Mouse (Mus musculus): ENCODE measurements at regions not wholly inside any gene's neighbourhood (a gene's known extent, or its start where the extent isn't known, plus 50 kb on each side); places are given as distances from the start of the nearest gene placed in this dataset.

- DNase-seq (ENCODE audit: low spot score) (no peak), ATAC-seq (no peak)
- no peak overlapping the region for H3K4me2 ChIP-seq (ENCODE audit: low read length)
- H3K27me3 ChIP-seq (replicated peaks; ENCODE audit: control insufficient read depth, insufficient read depth, low read length) = no peaks in the 10 kb centered on the region
- H3K4me3 ChIP-seq (ENCODE audit: low read depth, low read length) = no peak overlapping the region
- H3K9ac ChIP-seq (ENCODE audit: low read length) = no peak overlapping the region
- no peaks in the 10 kb centered on the region for H3K4me1 ChIP-seq (ENCODE audit: control insufficient read depth, insufficient read depth, low read length)
- H3K36me3 ChIP-seq (ENCODE audit: control insufficient read depth, insufficient read depth, low read length) = no peaks in the 10 kb centered on the region
- WGBS = 76% methylated on average over 8 of the region's 8 CpGs
- no peak overlapping the region for H3K27ac ChIP-seq (ENCODE audit: low read depth, low read length)
- no peaks in the 10 kb centered on the region for H3K9me3 ChIP-seq (replicated peaks; ENCODE audit: control insufficient read depth, low read length)
Measured at GRCm38 (mm10) chr13:44615696-44616095, 113.6 kb upstream of the Jarid2 start.

- DNase-seq (ENCODE audit: low spot score) (no peak), ATAC-seq (no peak)
- H3K9me3 ChIP-seq (replicated peaks; ENCODE audit: control insufficient read depth, low read length) = no peaks in the 10 kb centered on the region
- no peak overlapping the region for H3K4me2 ChIP-seq (ENCODE audit: low read length)
- 87% methylated on average over 3 of the region's 3 CpGs for WGBS
- no peaks in the 10 kb centered on the region for H3K27me3 ChIP-seq (replicated peaks; ENCODE audit: control insufficient read depth, insufficient read depth, low read length)
- H3K36me3 ChIP-seq (ENCODE audit: control insufficient read depth, insufficient read depth, low read length) = no peaks in the 10 kb centered on the region
- no peak overlapping the region for H3K9ac ChIP-seq (ENCODE audit: low read length)
- no peaks in the 10 kb centered on the region for H3K4me1 ChIP-seq (ENCODE audit: control insufficient read depth, insufficient read depth, low read length)
- no peak overlapping the region for H3K4me3 ChIP-seq (ENCODE audit: low read depth, low read length)
- H3K27ac ChIP-seq (ENCODE audit: low read depth, low read length) = no peak overlapping the region
Measured at GRCm38 (mm10) chr13:44618368-44618767, 110.9 kb upstream of the Jarid2 start.

DNA sequence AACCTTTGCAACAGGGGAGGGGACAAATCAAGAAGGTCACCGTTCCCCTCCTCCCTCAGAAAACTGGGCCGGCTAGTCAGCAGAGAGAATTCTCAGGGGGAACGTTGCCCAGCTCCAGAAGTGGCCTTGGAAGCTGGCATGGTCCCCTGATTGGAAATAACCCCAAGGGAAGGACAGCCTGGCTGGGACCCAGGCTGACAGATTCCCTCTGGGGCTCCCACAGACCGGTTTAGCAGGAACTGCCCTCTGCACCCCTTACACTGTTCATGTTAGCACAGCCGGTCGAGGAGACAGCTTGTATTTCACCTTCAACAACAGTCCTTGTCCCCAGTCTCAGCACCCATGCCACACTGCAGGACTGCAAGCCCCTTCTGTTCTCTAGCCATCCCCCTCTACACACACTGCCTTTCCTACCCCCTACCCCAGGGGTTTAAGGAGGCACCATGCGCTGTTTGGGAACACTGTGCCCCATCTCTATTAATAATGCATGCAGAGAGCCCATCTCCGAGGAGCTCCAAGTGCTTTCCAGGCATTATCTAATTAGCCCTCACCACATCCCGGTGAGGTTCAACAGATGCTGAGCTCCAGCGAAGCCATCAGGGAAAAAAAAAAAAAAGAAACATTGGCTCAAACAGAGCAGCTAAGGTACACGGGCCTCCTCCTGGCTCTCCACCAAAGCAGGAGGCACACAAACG lies 106.5 kb upstream of the Jarid2 start:
- Histone ChIP-seq H3K36me3 (ENCODE audit: control insufficient read depth, insufficient read depth, low read length) (no peaks in the 10 kb centered on the region), H3K4me2 (ENCODE audit: low read length) (no peak overlapping the region), H3K4me3 (ENCODE audit: low read depth, low read length) (no peak overlapping the region), H3K9ac (ENCODE audit: low read length) (no peak overlapping the region), H3K4me1 (ENCODE audit: control insufficient read depth, insufficient read depth, low read length) (0 out of 2 replicates have a peak, but pooled peaks cover 3% of the 10 kb centered on the region), H3K9me3 (replicated peaks; ENCODE audit: control insufficient read depth, low read length) (no peaks in the 10 kb centered on the region), H3K27ac (ENCODE audit: low read depth, low read length) (no peak overlapping the region), H3K27me3 (replicated peaks; ENCODE audit: control insufficient read depth, insufficient read depth, low read length) (no peaks in the 10 kb centered on the region)
- DNase-seq (ENCODE audit: low spot score) (peak; percentile 34), ATAC-seq (0 out of 2 replicates have a peak, but pooled peaks have one; percentile 12)
- 26% methylated on average over 12 of the region's 12 CpGs for WGBS

DNA sequence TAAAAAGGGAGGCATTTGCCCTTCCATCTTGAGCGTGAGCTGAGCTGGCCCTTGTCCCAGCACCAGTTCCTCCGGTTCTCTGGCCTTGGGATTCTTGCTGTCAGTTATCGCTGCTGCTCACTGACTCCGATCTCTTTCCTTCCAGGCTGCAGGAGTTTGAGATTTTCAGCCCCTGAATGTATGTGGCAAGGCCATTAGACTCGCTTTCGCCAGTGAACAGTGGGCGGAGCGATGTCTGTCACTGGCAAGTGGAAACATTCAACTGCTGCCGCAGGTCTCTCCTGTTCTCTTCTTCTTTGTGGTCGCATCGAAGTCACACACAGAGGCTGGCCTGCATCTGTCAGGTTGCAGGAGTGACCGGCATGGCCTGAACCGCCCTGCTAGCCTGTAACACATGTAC lies 104.6 kb upstream of the Jarid2 start:
- Histone ChIP-seq H3K27me3 (replicated peaks; ENCODE audit: control insufficient read depth, insufficient read depth, low read length) (no peaks in the 10 kb centered on the region), H3K4me1 (ENCODE audit: control insufficient read depth, insufficient read depth, low read length) (0 out of 2 replicates have a peak, but pooled peaks cover 3% of the 10 kb centered on the region), H3K36me3 (ENCODE audit: control insufficient read depth, insufficient read depth, low read length) (no peaks in the 10 kb centered on the region), H3K9ac (ENCODE audit: low read length) (no peak overlapping the region), H3K27ac (ENCODE audit: low read depth, low read length) (no peak overlapping the region), H3K9me3 (replicated peaks; ENCODE audit: control insufficient read depth, low read length) (no peaks in the 10 kb centered on the region), H3K4me2 (ENCODE audit: low read length) (no peak overlapping the region), H3K4me3 (ENCODE audit: low read depth, low read length) (no peak overlapping the region)
- ATAC-seq = no peak
- WGBS = 34% methylated on average over 13 of the region's 13 CpGs
- peak; percentile 10 for DNase-seq (ENCODE audit: low spot score)

GRCm38 (mm10) chr13:44625792-44626191 lies 103.5 kb upstream of the Jarid2 start:
- H3K27ac ChIP-seq (ENCODE audit: low read depth, low read length) = no peak overlapping the region
- no peak overlapping the region for H3K4me3 ChIP-seq (ENCODE audit: low read depth, low read length)
- 73% methylated on average over 7 of the region's 7 CpGs for WGBS
- ATAC-seq (no peak), DNase-seq (ENCODE audit: low spot score) (no peak)
- no peaks in the 10 kb centered on the region for H3K27me3 ChIP-seq (replicated peaks; ENCODE audit: control insufficient read depth, insufficient read depth, low read length)
- 0 out of 2 replicates have a peak, but pooled peaks cover 3% of the 10 kb centered on the region for H3K4me1 ChIP-seq (ENCODE audit: control insufficient read depth, insufficient read depth, low read length)
- H3K36me3 ChIP-seq (ENCODE audit: control insufficient read depth, insufficient read depth, low read length) = no peaks in the 10 kb centered on the region
- no peaks in the 10 kb centered on the region for H3K9me3 ChIP-seq (replicated peaks; ENCODE audit: control insufficient read depth, low read length)
- H3K4me2 ChIP-seq (ENCODE audit: low read length) = no peak overlapping the region
- no peak overlapping the region for H3K9ac ChIP-seq (ENCODE audit: low read length)

DNA sequence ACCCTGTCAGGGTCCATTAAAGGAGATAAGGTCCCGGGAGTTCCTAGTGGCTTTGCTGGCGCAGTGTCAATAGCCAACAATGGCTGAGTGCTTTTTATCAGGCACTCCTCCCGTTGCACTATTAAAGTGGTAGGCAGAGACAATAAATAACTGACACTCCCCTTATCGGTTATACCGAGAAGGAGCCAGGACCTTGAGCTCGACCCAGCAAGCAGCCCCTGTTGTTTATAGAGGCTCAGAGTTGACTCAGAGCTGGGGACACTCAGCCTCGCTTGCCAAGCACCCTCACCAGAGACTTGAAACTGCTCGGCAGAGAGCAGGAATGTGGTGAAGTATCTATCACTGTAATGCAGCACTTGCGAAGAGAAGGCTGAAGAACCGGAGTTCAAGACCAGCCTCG lies 102.5 kb upstream of the Jarid2 start:
- Histone ChIP-seq H3K27me3 (replicated peaks; ENCODE audit: control insufficient read depth, insufficient read depth, low read length) (no peaks in the 10 kb centered on the region), H3K27ac (ENCODE audit: low read depth, low read length) (no peak overlapping the region), H3K9me3 (replicated peaks; ENCODE audit: control insufficient read depth, low read length) (no peaks in the 10 kb centered on the region), H3K4me3 (ENCODE audit: low read depth, low read length) (no peak overlapping the region), H3K36me3 (ENCODE audit: control insufficient read depth, insufficient read depth, low read length) (no peaks in the 10 kb centered on the region), H3K4me1 (ENCODE audit: control insufficient read depth, insufficient read depth, low read length) (0 out of 2 replicates have a peak, but pooled peaks cover 3% of the 10 kb centered on the region), H3K4me2 (ENCODE audit: low read length) (no peak overlapping the region), H3K9ac (ENCODE audit: low read length) (no peak overlapping the region)
- ATAC-seq (no peak), DNase-seq (ENCODE audit: low spot score) (no peak)
- 54% methylated on average over 11 of the region's 11 CpGs for WGBS

DNA sequence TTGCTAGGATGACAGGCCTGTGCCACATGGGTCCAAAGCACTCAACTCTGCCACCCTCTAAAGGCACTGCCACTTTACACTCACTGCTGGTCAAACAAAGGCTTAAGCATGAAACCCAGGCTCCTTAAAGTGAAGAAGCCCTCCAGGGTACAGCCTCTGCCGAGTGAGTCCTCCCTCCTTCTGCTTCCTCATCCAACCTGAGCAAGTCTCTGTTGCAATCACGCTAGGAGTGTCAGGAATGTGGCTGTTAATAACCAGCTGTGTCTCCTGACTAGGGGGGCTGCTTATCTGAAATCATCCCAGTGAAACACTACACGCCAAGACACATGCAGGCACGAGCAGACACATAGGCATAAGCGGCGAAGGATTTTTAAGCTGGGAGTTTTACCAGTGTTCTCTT lies 99.2 kb upstream of the Jarid2 start:
- no peak for ATAC-seq
- H3K4me2 ChIP-seq (ENCODE audit: low read length) = no peak overlapping the region
- H3K27me3 ChIP-seq (replicated peaks; ENCODE audit: control insufficient read depth, insufficient read depth, low read length) = no peaks in the 10 kb centered on the region
- no peak overlapping the region for H3K4me3 ChIP-seq (ENCODE audit: low read depth, low read length)
- WGBS = 75% methylated on average over 6 of the region's 6 CpGs
- no peak overlapping the region for H3K9ac ChIP-seq (ENCODE audit: low read length)
- H3K9me3 ChIP-seq (replicated peaks; ENCODE audit: control insufficient read depth, low read length) = no peaks in the 10 kb centered on the region
- no peak for DNase-seq (ENCODE audit: low spot score)
- H3K27ac ChIP-seq (ENCODE audit: low read depth, low read length) = no peak overlapping the region
- H3K4me1 ChIP-seq (ENCODE audit: control insufficient read depth, insufficient read depth, low read length) = peaks cover 5% of the 10 kb centered on the region; the same call in 1 of the 2 replicates
- no peaks in the 10 kb centered on the region for H3K36me3 ChIP-seq (ENCODE audit: control insufficient read depth, insufficient read depth, low read length)

DNA sequence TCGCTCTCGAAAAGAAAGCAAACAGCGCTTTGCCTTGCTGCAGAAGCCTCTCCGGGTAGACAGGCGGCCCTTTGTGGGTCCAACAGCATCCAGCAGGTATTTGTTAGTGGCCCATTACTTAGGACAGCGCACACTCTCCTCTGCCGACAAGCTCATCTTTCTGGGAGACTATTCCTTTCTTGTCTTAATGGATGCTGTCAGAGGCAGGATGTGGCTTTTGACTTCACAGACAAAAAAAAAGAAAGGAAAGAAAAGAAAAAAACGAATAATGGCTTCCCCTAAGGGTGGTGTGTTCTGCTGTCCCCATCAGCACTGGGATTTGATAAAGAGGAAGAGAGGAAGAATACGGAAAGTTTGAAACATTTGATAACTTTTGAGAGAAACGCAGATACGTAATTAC lies 94.7 kb upstream of the Jarid2 start:
- 14% methylated on average over 11 of the region's 11 CpGs for WGBS
- H3K9ac ChIP-seq (ENCODE audit: low read length) = no peak overlapping the region
- no peak overlapping the region for H3K4me3 ChIP-seq (ENCODE audit: low read depth, low read length)
- no peaks in the 10 kb centered on the region for H3K27me3 ChIP-seq (replicated peaks; ENCODE audit: control insufficient read depth, insufficient read depth, low read length)
- H3K36me3 ChIP-seq (ENCODE audit: control insufficient read depth, insufficient read depth, low read length) = no peaks in the 10 kb centered on the region
- peak; percentile 24 for DNase-seq (ENCODE audit: low spot score)
- ATAC-seq = no peak
- H3K4me1 ChIP-seq (ENCODE audit: control insufficient read depth, insufficient read depth, low read length) = peaks cover 6% of the 10 kb centered on the region; the same call in 1 of the 2 replicates
- no peaks in the 10 kb centered on the region for H3K9me3 ChIP-seq (replicated peaks; ENCODE audit: control insufficient read depth, low read length)
- H3K4me2 ChIP-seq (ENCODE audit: low read length) = no peak overlapping the region
- no peak overlapping the region for H3K27ac ChIP-seq (ENCODE audit: low read depth, low read length)

GRCm38 (mm10) chr13:44635221-44636007 lies 93.9 kb upstream of the Jarid2 start:
- H3K36me3 ChIP-seq (ENCODE audit: control insufficient read depth, insufficient read depth, low read length) = no peaks in the 10 kb centered on the region
- no peak overlapping the region for H3K4me3 ChIP-seq (ENCODE audit: low read depth, low read length)
- DNase-seq (ENCODE audit: low spot score) (no peak), ATAC-seq (no peak)
- no peak overlapping the region for H3K27ac ChIP-seq (ENCODE audit: low read depth, low read length)
- H3K4me2 ChIP-seq (ENCODE audit: low read length) = peak overlapping the region; percentile 9; the same call in 1 of the 2 replicates
- 9% methylated on average over 11 of the region's 12 CpGs for WGBS
- H3K4me1 ChIP-seq (ENCODE audit: control insufficient read depth, insufficient read depth, low read length) = peaks cover 6% of the 10 kb centered on the region; the same call in 1 of the 2 replicates
- no peak overlapping the region for H3K9ac ChIP-seq (ENCODE audit: low read length)
- H3K9me3 ChIP-seq (replicated peaks; ENCODE audit: control insufficient read depth, low read length) = no peaks in the 10 kb centered on the region
- H3K27me3 ChIP-seq (replicated peaks; ENCODE audit: control insufficient read depth, insufficient read depth, low read length) = no peaks in the 10 kb centered on the region
